Mouse (Mus musculus) retina, postnatal 1 day (tissue): ENCODE measurements at regions not wholly inside any gene's neighbourhood (a gene's known extent, or its start where the extent isn't known, plus 50 kb on each side); places are given as distances from the start of the nearest gene placed in this dataset.

Source experiments
- DNase-seq: peaks from one replicate; pipeline ENCODE4 v3.0.0-alpha.2; 2012

GRCm38 (mm10) chr4:74466081-74466480, 223.8 kb downstream of the Kdm4c start:
- no peak for DNase-seq

GRCm38 (mm10) chr4:74512489-74512888, 270.2 kb downstream of the Kdm4c start:
- no peak for DNase-seq

GRCm38 (mm10) chr4:74553888-74554287, 311.6 kb downstream of the Kdm4c start:
- peak; percentile 34 for DNase-seq

- peak; percentile 65 for DNase-seq
Measured at GRCm38 (mm10) chr4:74563565-74563964, 321.3 kb downstream of the Kdm4c start.

GRCm38 (mm10) chr4:74586400-74586799, 344.1 kb downstream of the Kdm4c start:
- DNase-seq = no peak

DNA sequence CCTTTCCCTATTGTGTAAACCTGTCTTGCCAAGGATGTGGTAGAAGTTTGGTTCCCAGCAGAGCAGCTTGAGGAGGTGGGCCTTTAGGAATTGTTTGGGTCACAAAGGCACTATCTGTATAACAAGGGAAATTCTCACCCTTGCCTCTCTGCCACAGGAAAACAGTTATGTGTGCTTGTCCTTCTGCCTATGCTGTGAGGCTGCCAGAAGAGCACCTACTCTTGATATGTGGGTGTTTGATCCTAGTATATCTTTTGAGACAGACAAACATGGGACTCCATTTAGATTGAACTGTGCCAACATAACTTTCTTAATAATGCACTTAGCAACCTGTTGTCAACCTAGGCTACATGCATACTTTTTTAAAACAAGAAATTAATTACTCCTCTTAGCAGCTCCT, 344.8 kb downstream of the Kdm4c start:
- peak; percentile 2 for DNase-seq

DNA sequence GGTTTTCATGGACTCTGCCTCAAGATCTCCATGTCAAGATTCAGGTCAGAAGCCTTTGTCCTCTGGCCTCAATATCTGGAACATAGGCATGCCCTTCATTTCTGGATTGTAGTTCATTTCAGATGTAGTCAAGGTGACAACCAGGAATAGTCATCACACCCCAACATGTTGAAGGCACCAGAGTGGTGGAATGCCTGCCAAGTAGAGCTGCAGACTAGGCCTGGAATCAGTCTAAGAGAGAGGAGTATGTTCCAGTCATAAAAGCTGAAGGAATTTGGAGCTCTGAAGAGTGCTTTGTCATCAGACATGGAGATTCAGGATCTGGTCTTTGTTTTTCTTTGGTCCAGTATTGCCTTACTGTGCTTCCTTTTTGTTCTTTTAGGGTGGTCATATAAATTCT, 346.5 kb downstream of the Kdm4c start:
- no peak for DNase-seq

- DNase-seq = peak; percentile 32
Measured at GRCm38 (mm10) chr4:74613032-74613431, 370.7 kb downstream of the Kdm4c start.
